Mouse (Mus musculus): ENCODE measurements at regions not wholly inside any gene's neighbourhood (a gene's known extent, or its start where the extent isn't known, plus 50 kb on each side); places are given as distances from the start of the nearest gene placed in this dataset.
A peak's percentile ranks its signal among the peaks of the same experiment; 100 is the strongest.

DNA sequence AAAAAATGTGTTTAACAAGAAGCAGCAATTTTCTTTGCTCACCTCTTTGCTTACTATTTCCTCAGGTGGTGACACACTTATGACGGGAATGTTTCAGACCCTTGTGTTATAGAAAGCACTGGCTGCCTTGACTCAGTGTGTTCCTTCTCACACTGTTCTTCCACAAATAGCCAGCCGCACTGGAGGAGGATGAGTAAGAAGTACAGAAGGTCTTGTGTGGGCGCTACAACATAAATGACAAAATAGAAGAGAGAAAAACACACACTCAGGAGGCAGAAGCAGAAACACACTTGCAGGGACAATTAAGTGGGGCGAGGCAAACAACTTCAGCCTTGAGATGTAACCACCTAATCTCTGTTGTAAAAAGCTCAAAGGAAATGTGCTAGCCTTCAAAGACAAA, 292.2 kb upstream of the Pkn2 start:
- no peak for DNase-seq (ENCODE audit: low read depth)

DNA sequence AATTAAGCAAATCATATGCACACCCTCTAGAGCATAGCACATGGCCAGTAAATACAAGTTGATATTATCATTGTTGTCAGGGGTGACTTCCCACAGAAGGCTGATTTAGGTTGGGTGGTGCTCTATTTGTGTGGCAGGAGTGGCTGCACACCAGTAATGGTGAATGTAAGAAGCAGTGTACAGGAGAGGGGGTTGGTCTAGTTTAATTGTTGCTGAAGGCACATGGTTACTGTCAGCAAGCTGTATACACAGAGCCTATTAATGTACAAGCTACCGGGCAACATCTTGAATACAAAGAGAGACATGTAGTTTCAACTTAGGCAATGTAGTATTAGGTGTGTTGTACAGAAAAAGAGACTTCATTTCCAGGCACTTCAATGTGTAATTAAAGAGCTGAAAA, 280.6 kb upstream of the Pkn2 start:
- DNase-seq (ENCODE audit: low read depth) = no peak

GRCm38 (mm10) chr3:143161993-143162392, 280.2 kb upstream of the Pkn2 start:
- no peak for DNase-seq (ENCODE audit: low read depth)

GRCm38 (mm10) chr3:143158568-143158967, 276.8 kb upstream of the Pkn2 start:
- DNase-seq (ENCODE audit: low read depth) = no peak

DNA sequence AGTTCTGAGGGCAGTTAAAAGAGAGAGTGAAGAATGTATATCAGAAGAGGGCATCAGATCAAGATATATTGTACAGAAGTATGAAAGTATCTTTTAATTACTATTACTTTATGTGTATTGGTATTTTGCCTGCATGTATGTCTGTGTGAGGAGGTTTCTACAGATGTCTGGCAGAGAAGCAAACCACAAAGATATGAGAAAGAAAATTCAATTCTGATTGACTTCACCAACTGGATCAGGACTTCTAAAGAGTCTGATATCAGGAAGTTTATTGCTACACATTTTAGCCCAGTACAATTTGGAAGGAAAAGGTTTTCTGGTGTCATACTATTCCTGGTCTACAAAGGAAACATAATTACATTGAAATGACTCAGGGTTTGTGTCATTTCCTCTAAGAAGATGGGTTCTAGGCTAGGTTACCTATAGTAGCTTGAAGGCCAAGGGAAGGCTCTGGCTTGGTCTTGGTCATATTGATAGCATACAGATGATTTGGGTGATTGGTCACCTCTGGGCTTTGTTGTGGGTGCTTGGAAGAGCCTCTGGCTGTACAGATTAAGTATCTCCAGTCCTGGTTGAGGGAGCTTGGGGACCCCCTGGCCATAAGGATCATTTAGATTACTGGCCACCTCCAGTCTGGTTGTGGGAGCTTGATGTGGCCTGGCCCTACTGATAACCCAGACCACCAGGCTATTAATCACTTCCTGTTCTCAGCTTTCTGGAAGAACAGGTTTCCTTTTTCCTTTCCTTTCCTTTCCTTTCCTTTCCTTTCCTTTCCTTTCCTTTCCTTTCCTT, 275.1 kb upstream of the Pkn2 start:
- DNase-seq (ENCODE audit: low read depth) = no peak

DNA sequence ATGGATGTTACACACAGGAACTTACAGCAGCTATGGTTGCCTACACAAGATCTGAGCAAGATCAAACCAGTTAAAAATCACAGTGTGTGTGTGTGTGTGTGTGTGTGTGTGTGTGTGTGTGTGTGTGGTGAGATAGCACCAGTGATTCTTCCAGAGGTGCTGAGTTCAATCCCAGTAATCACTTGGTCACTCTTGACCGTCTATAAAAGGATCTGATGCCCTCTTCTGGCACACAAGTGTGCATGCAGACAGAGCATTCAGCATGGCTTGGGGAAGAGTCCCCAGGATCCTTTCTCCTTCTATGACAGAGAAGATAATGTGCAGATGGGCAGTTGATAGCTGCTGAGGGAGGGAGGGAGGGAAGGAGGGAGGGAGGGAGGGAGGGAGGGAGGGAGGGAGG, 274.4 kb upstream of the Pkn2 start:
- no peak for DNase-seq (ENCODE audit: low read depth)

DNA sequence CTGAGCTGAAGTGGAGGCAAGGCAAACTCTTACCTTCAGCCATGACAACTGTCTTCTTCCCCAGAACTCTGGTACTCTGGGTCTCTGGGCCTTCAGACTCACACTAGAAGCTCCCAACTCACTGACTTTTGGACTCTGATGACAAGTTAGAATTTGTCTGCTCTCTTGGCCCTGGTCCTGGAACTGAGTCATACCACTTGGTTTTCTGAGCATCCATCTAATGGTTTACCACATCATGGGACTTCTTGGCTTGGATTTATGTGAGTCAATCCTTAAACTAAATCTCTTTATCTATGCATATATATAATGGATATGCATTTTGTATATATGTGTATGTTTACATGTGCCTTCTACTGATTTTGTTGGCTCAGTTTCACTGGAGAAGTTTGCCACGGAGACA, 273.8 kb upstream of the Pkn2 start:
- DNase-seq (ENCODE audit: low read depth) = no peak

DNA sequence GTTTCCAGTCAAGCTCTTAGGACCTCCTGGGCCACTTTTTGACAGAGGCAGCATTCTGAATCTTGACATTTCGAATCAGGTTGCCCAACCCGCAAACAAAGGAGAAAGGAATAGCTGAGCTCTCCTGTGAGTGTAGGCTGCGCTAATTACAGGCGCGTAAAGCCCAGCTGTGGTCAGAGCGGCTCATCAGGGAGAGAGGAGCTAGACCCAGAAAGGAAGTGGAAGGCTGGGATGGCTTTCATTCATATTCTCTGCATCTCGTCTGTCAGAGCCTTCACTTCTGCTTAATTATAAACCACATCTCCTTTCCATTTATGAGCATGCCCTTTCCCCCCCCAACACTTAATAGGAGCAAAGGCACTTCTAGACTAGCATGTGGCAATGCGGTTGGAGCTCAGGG, 265.7 kb upstream of the Pkn2 start:
- no peak for DNase-seq (ENCODE audit: low read depth)

DNA sequence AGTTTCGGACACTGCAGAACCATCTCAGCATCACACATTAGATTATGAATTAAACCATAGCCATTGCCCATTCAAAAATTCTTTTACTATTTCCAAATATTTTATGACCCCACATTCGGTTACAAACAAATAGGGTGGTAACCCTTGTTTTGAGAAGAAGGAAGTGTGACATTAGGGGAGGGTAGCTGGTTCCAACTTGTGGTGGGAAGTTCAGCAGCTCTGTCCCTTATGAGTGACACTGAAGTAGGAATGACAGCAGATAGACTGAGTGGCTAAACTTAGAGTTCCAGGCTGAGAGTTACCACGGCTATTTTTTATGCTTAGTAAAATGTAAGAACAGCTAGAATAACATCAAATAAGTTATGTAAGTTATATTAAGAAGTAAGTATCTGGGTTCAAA, 257.1 kb upstream of the Pkn2 start:
- DNase-seq (ENCODE audit: low read depth) = no peak

GRCm38 (mm10) chr3:143134528-143134927, 252.7 kb upstream of the Pkn2 start:
- no peak for DNase-seq (ENCODE audit: low read depth)

DNA sequence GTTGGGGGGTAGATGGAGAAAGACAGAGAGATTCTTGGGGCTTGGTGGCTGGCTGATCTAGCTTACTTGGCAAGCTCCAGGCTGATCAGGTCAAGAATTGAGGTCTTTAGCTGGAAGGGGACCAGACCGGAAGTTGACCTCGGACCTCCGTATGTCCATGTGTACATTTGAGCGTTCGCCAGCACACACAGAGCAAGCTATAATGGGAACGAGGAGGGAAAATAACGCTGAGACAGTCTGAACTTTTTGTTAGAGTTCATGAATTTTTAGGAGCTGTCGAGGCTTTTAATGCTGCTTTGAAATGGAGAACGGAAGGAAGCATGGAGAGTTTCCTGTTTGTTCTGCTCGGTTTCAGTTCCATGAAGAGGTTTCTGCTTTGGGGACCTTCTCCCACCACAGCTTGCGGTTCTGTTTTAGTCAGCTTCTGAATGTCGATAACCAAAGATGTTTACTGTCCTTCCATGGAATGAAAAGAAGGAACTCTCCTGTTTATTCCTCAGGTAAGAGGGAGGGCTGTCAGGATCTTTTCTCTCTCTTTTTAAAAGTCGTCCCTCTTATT, 226.0 kb upstream of the Pkn2 start:
- no peak for DNase-seq (ENCODE audit: low read depth)

DNA sequence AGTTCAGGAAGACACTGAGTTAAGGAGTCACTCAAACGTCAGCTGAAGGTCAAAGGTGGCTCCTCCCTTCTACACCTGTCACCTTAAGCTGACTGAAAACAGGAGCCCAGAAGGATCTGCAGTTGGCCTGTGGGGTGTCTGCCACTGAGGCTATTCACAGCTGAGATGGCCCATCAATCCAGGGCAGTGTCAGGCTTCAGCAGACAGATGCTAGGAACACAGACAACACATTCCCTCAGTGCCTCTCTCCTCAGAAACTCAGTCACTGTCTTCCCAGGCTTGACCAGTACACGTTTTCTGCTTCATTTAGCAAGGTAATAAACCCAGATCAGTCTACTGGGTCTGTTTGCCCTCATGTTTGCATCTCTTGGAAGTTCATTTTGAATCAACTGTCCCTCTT, 222.9 kb upstream of the Pkn2 start:
- DNase-seq (ENCODE audit: low read depth) = no peak

- peak; percentile 2 for DNase-seq (ENCODE audit: low read depth)
These were observed 221.5 kb upstream of the Pkn2 start for GRCm38 (mm10) chr3:143103333-143103732.

- DNase-seq (ENCODE audit: low read depth) = no peak
These were observed 219.2 kb upstream of the Pkn2 start for GRCm38 (mm10) chr3:143100810-143101645.

- no peak for DNase-seq (ENCODE audit: low read depth)
These were observed 218.4 kb upstream of the Pkn2 start for GRCm38 (mm10) chr3:143100203-143100602.

DNA sequence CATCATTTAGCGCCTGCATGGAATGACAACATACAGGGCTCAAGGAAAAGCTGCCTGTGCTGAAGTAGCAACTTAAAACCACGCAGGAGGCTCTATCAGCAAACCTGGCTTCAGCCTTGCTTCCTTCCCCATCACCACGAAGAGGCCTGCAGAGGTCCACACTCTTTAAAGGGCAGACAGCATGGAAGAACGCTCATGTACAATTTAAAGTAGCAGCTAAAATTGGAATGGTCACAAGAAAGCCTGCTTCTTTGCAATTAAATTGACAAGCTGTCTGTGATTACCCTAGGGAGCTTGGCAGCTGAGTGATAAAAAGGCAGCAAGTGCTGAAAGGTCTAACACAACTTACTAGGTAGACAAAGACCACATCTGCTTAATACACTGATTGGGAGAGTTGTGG, 210.4 kb upstream of the Pkn2 start:
- DNase-seq (ENCODE audit: low read depth) = no peak

GRCm38 (mm10) chr3:143090886-143091285, 209.1 kb upstream of the Pkn2 start:
- DNase-seq (ENCODE audit: low read depth) = no peak

- no peak for DNase-seq (ENCODE audit: low read depth)
These were observed 208.5 kb upstream of the Pkn2 start for GRCm38 (mm10) chr3:143090316-143090715.

GRCm38 (mm10) chr3:143087786-143088185, 206.0 kb upstream of the Pkn2 start:
- no peak for DNase-seq (ENCODE audit: low read depth)

DNA sequence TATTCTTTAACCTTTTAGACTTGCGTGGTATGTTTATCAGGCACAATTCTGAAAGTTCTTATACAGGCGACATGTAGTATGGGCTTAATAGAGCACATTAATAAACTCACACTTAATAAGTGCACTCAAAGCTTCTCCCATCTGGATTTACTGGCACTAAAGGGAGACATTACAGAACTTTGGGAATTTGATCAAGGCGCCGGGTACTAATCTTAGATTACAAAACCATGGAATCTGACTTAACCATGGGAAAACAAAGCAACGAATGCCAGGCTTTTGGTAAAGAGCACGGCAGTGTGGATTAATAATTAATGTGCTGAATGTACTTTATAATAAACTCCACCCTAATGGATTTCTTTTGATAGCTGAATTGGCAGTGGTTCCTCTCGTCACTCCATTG, 196.5 kb upstream of the Pkn2 start:
- DNase-seq (ENCODE audit: low read depth) = no peak

GRCm38 (mm10) chr3:143071839-143072373, 190.1 kb upstream of the Pkn2 start:
- DNase-seq (ENCODE audit: low read depth) = no peak

DNA sequence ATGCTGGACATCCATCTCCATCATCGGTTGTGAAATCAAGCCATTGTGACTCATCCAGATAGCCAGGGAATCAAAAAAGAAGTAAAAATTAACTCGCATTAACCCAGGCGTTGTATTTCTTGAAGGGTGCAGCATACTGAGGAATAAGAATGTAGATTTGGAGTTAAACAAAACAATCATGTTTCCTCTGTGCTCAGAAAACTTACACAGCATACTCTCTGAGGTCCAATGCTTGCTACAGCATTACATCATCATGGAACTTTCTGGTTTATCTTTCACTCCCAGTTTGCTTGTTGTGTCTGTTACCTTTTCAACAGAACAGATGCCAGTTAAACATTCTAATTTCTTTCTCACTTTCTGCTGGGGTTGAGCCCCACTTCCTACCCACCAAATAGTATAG, 173.1 kb upstream of the Pkn2 start:
- no peak for DNase-seq (ENCODE audit: low read depth)
